Mouse (Mus musculus): Measurements from ENCODE around the gene Clic5. TPM values are rescaled to one million over a fixed set of nuclear protein-coding genes. Genes with fewer than 3 reads are reported as not detected.

Gene Clic5
- polyA plus RNA-seq, 1 experiment from 2014 or later, result 0.27 TPM

DNA sequence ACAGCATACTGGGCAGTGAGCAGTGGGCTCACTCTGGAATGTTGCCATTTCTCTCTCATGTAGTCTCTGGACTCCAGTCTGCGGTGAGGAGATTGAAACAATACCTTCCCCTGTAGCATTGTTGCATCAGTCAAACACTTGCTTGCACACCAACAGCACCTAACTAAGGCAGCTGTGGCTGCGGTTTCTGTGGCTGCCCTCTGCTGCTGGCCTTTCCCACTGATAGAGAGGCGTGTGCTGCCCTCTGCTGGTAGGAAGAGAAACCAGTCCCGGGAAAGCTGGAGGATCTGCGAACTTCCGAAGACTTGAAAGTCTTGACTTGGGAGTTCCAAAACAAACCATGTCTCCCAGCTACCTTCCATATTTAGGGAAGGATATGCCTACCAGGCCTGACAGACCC is 68.2 kb downstream of the Clic5 start:
- peaks cover 6% of the 10 kb centered on the region; the same call in 1 of the 2 replicates for H3K27me3 ChIP-seq (ENCODE audit: control insufficient read depth, insufficient read depth, low read length)
- DNase-seq (ENCODE audit: low spot score), result peak; percentile 85

DNA sequence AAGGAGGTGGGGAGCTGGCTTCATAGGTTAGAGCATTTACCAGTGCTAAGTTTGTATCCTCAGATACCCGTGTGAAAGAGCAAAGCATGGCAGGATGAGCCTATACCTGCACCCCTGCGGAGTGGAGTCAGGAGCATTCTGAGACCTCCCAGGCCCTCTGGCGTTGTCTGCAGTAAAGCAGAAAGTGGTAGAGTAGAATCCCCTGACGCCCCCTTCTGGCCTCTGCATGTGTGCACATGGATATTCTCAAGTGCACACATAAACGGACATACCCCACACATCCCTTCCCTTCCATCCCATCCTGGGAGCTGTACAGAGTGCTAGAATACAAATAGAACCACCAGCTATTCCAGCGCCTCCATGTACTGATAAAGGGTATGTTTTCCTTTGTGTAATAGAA is 70.9 kb downstream of the Clic5 start:
- 30% methylated on average over 6 of the region's 6 CpGs for WGBS
- 0 out of 2 replicates have a peak, but pooled peaks cover 6% of the 10 kb centered on the region for H3K27me3 ChIP-seq (ENCODE audit: control insufficient read depth, insufficient read depth, low read length)

More for the DNA sequence above, 68.2 kb downstream of the Clic5 start:
- WGBS, result 10% methylated on average over 6 of the region's 6 CpGs
- no peak overlapping the region for H3K4me3 ChIP-seq (ENCODE audit: low read depth, low read length)
- no peak overlapping the region for H3K4me2 ChIP-seq (ENCODE audit: low read depth, severe bottlenecking)
- peaks cover 4% of the 10 kb centered on the region; the same call in 1 of the 2 replicates for H3K4me1 ChIP-seq (ENCODE audit: control insufficient read depth, insufficient read depth, low read length)
- H3K9ac ChIP-seq (ENCODE audit: low read length), result no peak overlapping the region
- no peaks in the 10 kb centered on the region for H3K9me3 ChIP-seq (ENCODE audit: control insufficient read depth, low read length)
- peak; percentile 62; the same call in 1 of the 2 replicates for ATAC-seq (ENCODE audit: insufficient number of reproducible peaks, low FRiP score, low TSS enrichment, low read depth)
- H3K36me3 ChIP-seq (ENCODE audit: control insufficient read depth, insufficient read depth, low read length), result no peaks in the 10 kb centered on the region
- no peak overlapping the region for H3K27ac ChIP-seq (replicated peaks; ENCODE audit: low read depth, low read length)

DNA sequence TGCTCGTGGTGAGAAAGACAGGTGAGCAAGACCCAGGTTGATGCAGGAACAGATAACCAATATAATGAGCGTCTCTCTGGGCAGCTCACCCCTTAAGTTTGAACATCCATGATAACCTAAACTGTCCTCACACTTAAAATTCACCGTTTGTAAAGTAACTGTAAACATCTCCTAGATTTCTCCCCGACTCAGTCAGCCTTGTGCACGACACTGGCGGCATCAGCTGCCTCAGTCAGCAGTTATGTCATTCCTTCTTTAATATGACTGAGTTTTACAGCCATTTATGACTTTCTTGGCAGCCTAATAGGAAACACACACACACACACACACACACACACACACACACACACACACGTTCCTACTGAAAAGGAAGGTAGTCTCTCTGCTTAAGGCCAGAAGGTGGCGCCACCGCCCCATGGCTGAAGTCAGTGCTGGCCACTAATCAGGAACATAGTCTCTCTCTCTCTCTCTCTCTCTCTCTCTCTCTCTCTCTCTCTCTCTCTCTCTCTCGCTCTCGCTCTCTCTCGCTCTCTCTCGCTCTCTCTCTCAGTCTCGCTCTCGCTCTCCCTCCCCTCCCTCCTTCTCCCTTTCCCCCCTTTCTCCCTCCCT is 73.3 kb downstream of the Clic5 start:
- WGBS, result 30% methylated on average over 9 of the region's 15 CpGs
- Histone ChIP-seq H3K36me3 (ENCODE audit: control insufficient read depth, insufficient read depth, low read length) (no peaks in the 10 kb centered on the region), H3K27me3 (ENCODE audit: control insufficient read depth, insufficient read depth, low read length) (0 out of 2 replicates have a peak, but pooled peaks cover 6% of the 10 kb centered on the region), H3K4me2 (ENCODE audit: low read depth, severe bottlenecking) (no peak overlapping the region), H3K4me3 (ENCODE audit: low read depth, low read length) (no peak overlapping the region), H3K27ac (replicated peaks; ENCODE audit: low read depth, low read length) (no peak overlapping the region), H3K9me3 (ENCODE audit: control insufficient read depth, low read length) (no peaks in the 10 kb centered on the region), H3K9ac (ENCODE audit: low read length) (no peak overlapping the region), H3K4me1 (ENCODE audit: control insufficient read depth, insufficient read depth, low read length) (0 out of 2 replicates have a peak, but pooled peaks cover 4% of the 10 kb centered on the region)
- ATAC-seq (ENCODE audit: insufficient number of reproducible peaks, low FRiP score, low TSS enrichment, low read depth) (no peak), DNase-seq (ENCODE audit: low spot score) (peak; percentile 73)

More for the DNA sequence above, 70.9 kb downstream of the Clic5 start:
- Histone ChIP-seq H3K9me3 (ENCODE audit: control insufficient read depth, low read length) (no peaks in the 10 kb centered on the region), H3K9ac (ENCODE audit: low read length) (no peak overlapping the region), H3K4me3 (ENCODE audit: low read depth, low read length) (no peak overlapping the region), H3K36me3 (ENCODE audit: control insufficient read depth, insufficient read depth, low read length) (no peaks in the 10 kb centered on the region), H3K4me2 (ENCODE audit: low read depth, severe bottlenecking) (no peak overlapping the region), H3K4me1 (ENCODE audit: control insufficient read depth, insufficient read depth, low read length) (peaks cover 4% of the 10 kb centered on the region; the same call in 1 of the 2 replicates), H3K27ac (replicated peaks; ENCODE audit: low read depth, low read length) (no peak overlapping the region)
- DNase-seq (ENCODE audit: low spot score), result no peak
- no peak for ATAC-seq (ENCODE audit: insufficient number of reproducible peaks, low FRiP score, low TSS enrichment, low read depth)

DNA sequence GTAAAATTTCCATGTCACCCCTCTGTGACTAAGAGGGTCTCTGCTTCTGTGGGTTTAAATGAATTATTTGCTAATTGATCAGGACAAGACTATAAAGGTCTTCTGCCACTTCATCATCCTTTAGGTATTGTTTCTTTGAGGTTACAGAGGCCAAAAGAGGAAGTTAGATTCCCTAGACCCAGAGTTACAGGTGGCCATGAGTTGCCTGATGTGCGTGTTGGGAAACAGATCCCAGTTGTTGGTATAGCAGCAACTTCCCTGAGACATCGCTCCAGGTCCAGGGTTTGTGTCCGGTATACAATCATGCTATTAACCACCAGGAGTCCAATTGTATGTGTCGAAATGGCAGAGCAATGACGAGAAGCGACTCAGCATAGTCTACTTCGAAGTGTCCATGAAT is 81.7 kb downstream of the Clic5 start:
- ATAC-seq (ENCODE audit: insufficient number of reproducible peaks, low FRiP score, low TSS enrichment, low read depth), result no peak
- no peak overlapping the region for H3K4me2 ChIP-seq (ENCODE audit: low read depth, severe bottlenecking)

DNA sequence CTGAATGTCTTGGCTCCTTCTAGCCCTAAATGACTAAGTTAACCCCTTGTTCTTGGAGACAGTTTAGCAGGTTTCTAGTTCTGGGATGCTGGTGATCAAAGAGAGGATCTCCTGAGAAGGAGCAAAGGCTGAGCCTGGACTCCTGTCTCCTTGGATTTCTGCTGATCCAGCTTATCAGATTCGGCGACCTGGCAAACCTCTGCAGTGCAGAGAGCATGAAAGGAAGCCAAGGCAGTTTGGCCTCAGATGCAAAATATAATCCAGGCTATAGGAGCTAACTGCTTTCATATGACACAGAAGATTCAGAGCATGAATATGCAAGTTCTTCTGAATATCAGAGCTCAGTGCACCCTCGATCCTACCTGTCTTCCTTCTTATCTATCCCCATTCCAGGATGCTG is 83.0 kb downstream of the Clic5 start:
- H3K4me2 ChIP-seq (ENCODE audit: low read depth, severe bottlenecking), result no peak overlapping the region
- H3K9me3 ChIP-seq (ENCODE audit: control insufficient read depth, low read length), result no peaks in the 10 kb centered on the region; the same call in 1 of the 2 replicates
- ATAC-seq (ENCODE audit: insufficient number of reproducible peaks, low FRiP score, low TSS enrichment, low read depth) (no peak), DNase-seq (ENCODE audit: low spot score) (no peak)
- no peaks in the 10 kb centered on the region for H3K4me1 ChIP-seq (ENCODE audit: control insufficient read depth, insufficient read depth, low read length)
- H3K9ac ChIP-seq (ENCODE audit: low read length), result no peak overlapping the region
- no peaks in the 10 kb centered on the region for H3K27me3 ChIP-seq (ENCODE audit: control insufficient read depth, insufficient read depth, low read length)
- H3K4me3 ChIP-seq (ENCODE audit: low read depth, low read length), result no peak overlapping the region
- H3K36me3 ChIP-seq (ENCODE audit: control insufficient read depth, insufficient read depth, low read length), result no peaks in the 10 kb centered on the region
- no peak overlapping the region for H3K27ac ChIP-seq (replicated peaks; ENCODE audit: low read depth, low read length)
- WGBS, result 82% methylated on average over 3 of the region's 3 CpGs

More for the DNA sequence above, 81.7 kb downstream of the Clic5 start:
- WGBS, result 92% methylated on average over 7 of the region's 7 CpGs
- DNase-seq (ENCODE audit: low spot score), result no peak
- Histone ChIP-seq H3K27me3 (ENCODE audit: control insufficient read depth, insufficient read depth, low read length) (no peaks in the 10 kb centered on the region), H3K9me3 (ENCODE audit: control insufficient read depth, low read length) (no peaks in the 10 kb centered on the region; the same call in 1 of the 2 replicates), H3K27ac (replicated peaks; ENCODE audit: low read depth, low read length) (no peak overlapping the region), H3K4me1 (ENCODE audit: control insufficient read depth, insufficient read depth, low read length) (no peaks in the 10 kb centered on the region), H3K4me3 (ENCODE audit: low read depth, low read length) (no peak overlapping the region), H3K9ac (ENCODE audit: low read length) (no peak overlapping the region), H3K36me3 (ENCODE audit: control insufficient read depth, insufficient read depth, low read length) (no peaks in the 10 kb centered on the region)

DNA sequence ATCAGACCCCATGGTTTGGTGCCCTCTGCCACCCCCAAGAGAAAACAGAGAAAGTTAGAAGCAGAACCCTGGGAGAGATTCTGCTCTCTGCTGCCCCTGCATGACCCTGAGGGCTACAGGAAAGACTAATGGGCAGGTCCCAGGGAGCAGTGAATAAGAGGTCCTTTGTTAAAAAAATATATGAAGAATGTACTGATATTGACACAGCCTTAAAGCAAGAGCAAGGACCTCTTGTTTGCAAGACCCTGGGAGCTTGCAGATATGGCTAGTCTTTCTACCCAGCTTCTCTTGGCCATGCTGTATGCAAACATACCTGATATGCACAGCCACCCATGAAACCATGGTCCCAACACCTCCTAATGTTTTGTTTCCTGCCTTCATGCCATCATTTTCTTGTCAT is 86.4 kb downstream of the Clic5 start:
- Histone ChIP-seq H3K36me3 (ENCODE audit: control insufficient read depth, insufficient read depth, low read length) (no peaks in the 10 kb centered on the region), H3K9ac (ENCODE audit: low read length) (no peak overlapping the region), H3K4me1 (ENCODE audit: control insufficient read depth, insufficient read depth, low read length) (no peaks in the 10 kb centered on the region), H3K9me3 (ENCODE audit: control insufficient read depth, low read length) (no peaks in the 10 kb centered on the region; the same call in 1 of the 2 replicates), H3K27ac (replicated peaks; ENCODE audit: low read depth, low read length) (no peak overlapping the region), H3K4me2 (ENCODE audit: low read depth, severe bottlenecking) (no peak overlapping the region), H3K4me3 (ENCODE audit: low read depth, low read length) (no peak overlapping the region), H3K27me3 (ENCODE audit: control insufficient read depth, insufficient read depth, low read length) (no peaks in the 10 kb centered on the region)
- DNase-seq (ENCODE audit: low spot score), result no peak
- no peak for ATAC-seq (ENCODE audit: insufficient number of reproducible peaks, low FRiP score, low TSS enrichment, low read depth)

DNA sequence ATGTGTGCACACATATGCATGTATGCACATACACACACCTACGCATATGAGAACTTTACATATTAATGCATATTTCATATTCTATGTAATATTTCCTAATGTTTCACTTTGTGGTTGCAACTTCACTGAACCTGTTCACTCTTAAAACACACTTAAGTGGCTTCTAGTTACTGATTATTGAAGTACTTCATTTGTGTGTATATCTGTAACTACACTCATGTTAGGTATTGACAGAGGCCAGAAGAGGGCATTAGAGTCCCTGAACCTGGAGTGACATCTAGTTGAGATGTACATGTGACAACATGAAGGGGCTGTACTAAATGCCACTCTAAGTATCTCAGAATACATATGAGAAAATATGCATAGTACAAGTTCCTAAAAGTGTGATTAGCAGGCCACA is 99.9 kb downstream of the Clic5 start:
- no peaks in the 10 kb centered on the region for H3K4me1 ChIP-seq (ENCODE audit: control insufficient read depth, insufficient read depth, low read length)
- DNase-seq (ENCODE audit: low spot score), result no peak
- no peak for ATAC-seq (ENCODE audit: insufficient number of reproducible peaks, low FRiP score, low TSS enrichment, low read depth)
- no peaks in the 10 kb centered on the region for H3K9me3 ChIP-seq (ENCODE audit: control insufficient read depth, low read length)
- no peak overlapping the region for H3K4me2 ChIP-seq (ENCODE audit: low read depth, severe bottlenecking)
- no peak overlapping the region for H3K27ac ChIP-seq (replicated peaks; ENCODE audit: low read depth, low read length)
- H3K9ac ChIP-seq (ENCODE audit: low read length), result no peak overlapping the region
- no peaks in the 10 kb centered on the region for H3K36me3 ChIP-seq (ENCODE audit: control insufficient read depth, insufficient read depth, low read length)
- no peak overlapping the region for H3K4me3 ChIP-seq (ENCODE audit: low read depth, low read length)
- no peaks in the 10 kb centered on the region for H3K27me3 ChIP-seq (ENCODE audit: control insufficient read depth, insufficient read depth, low read length)
- WGBS, result 100% methylated on average over 1 of the region's 1 CpGs

DNA sequence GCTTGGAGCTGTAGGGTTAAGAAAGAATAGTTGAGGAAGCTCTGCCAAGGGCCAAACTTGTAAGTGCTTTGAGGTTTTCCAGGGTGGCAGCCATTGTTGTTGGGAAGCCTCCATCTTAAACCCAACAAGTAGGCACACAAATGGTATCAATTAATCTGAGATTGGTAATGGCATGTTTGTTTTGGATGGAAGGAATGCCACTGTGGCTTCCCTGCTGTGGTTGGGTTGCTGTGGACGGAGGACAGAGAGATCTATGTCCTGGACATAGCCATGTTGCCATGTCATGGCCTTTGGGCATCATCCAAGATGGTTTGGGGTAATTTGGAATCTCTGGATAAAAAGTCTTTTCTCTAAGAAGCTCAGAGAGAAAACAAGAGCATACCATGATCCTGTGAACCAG is 108.8 kb downstream of the Clic5 start:
- Histone ChIP-seq H3K27ac (replicated peaks; ENCODE audit: low read depth, low read length) (no peak overlapping the region), H3K27me3 (ENCODE audit: control insufficient read depth, insufficient read depth, low read length) (peaks cover 3% of the 10 kb centered on the region; the same call in 1 of the 2 replicates), H3K4me2 (ENCODE audit: low read depth, severe bottlenecking) (no peak overlapping the region), H3K4me3 (ENCODE audit: low read depth, low read length) (no peak overlapping the region), H3K9ac (ENCODE audit: low read length) (no peak overlapping the region), H3K4me1 (ENCODE audit: control insufficient read depth, insufficient read depth, low read length) (peaks cover 17% of the 10 kb centered on the region), H3K36me3 (ENCODE audit: control insufficient read depth, insufficient read depth, low read length) (no peaks in the 10 kb centered on the region), H3K9me3 (ENCODE audit: control insufficient read depth, low read length) (no peaks in the 10 kb centered on the region; the same call in 1 of the 2 replicates)
- 68% methylated on average over 1 of the region's 1 CpGs for WGBS
- ATAC-seq (ENCODE audit: insufficient number of reproducible peaks, low FRiP score, low TSS enrichment, low read depth), result no peak
- DNase-seq (ENCODE audit: low spot score), result no peak
